Mouse (Mus musculus): ENCODE measurements around the gene Olfr69.
"Not testable (repeated sequence)": the region's sequence is repeated elsewhere in the genome, so short reads cannot be mapped to it uniquely, and the experiment has no call there.

DNA sequence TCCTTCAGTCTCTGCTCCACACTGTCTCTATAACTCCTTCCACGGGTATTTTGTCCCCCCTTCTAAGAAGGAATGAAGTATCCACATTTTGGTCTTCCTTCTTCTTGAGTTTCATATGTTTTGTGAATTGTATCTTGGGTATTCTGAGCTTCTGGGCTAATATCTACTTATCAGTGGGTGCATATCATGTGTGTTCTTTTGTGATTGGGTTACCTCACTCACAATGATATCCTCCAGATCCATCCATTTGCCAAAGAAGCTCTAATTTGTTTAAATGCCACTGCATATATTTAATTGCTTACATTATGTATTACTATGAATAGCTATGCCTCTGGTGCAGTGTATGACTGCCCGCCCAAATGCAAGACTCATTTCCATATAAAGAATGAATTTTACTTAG is 36.7 kb upstream of the Olfr69 start:
- TF ChIP-seq CTCF (IDR thresholded peaks at IDR 0.05; ENCODE audit: control insufficient read depth, insufficient read depth, low read length); POLR2A (IDR thresholded peaks at IDR 0.05; ENCODE audit: borderline replicate concordance, control insufficient read depth, low read depth, low read length): not testable (repeated sequence)
